Mouse (Mus musculus): ENCODE measurements around the gene Masp1.

Masp1 gene

GRCm38 (mm10) chr16:23463671-23464347 is 56.8 kb downstream of the Masp1 start:
- no peak for DNase-seq (ENCODE audit: low read depth, low spot score)

GRCm38 (mm10) chr16:23458906-23459588 is 61.6 kb downstream of the Masp1 start:
- no peak for DNase-seq (ENCODE audit: low read depth, low spot score)

GRCm38 (mm10) chr16:23457338-23457737 is 63.3 kb downstream of the Masp1 start:
- no peak for DNase-seq (ENCODE audit: low read depth, low spot score)

GRCm38 (mm10) chr16:23456534-23456933 is 64.1 kb downstream of the Masp1 start:
- DNase-seq (ENCODE audit: low read depth, low spot score) = no peak

GRCm38 (mm10) chr16:23454376-23454775 is 66.2 kb downstream of the Masp1 start:
- no peak for DNase-seq (ENCODE audit: low read depth, low spot score)

GRCm38 (mm10) chr16:23452476-23452875 is 68.1 kb downstream of the Masp1 start:
- peak; percentile 38 for DNase-seq (ENCODE audit: low read depth, low spot score)

- DNase-seq (ENCODE audit: low read depth, low spot score) = no peak
Measured at GRCm38 (mm10) chr16:23450816-23451215, 69.8 kb downstream of the Masp1 start.

- DNase-seq (ENCODE audit: low read depth, low spot score) = no peak
Measured at GRCm38 (mm10) chr16:23449946-23450345, 70.7 kb downstream of the Masp1 start.

GRCm38 (mm10) chr16:23444231-23444630 is 76.4 kb downstream of the Masp1 start:
- DNase-seq (ENCODE audit: low read depth, low spot score) = no peak

GRCm38 (mm10) chr16:23437404-23438166 is 83.0 kb downstream of the Masp1 start:
- no peak for DNase-seq (ENCODE audit: low read depth, low spot score)

GRCm38 (mm10) chr16:23429991-23430390 is 90.6 kb downstream of the Masp1 start:
- no peak for DNase-seq (ENCODE audit: low read depth, low spot score)

- no peak for DNase-seq (ENCODE audit: low read depth, low spot score)
Measured at GRCm38 (mm10) chr16:23428647-23429319, 91.8 kb downstream of the Masp1 start, which contains the start of gene Rtp1. Rtp1 (plus strand) TSS chr16:23429133.

GRCm38 (mm10) chr16:23427701-23428100 is 92.9 kb downstream of the Masp1 start:
- DNase-seq (ENCODE audit: low read depth, low spot score) = no peak

- DNase-seq (ENCODE audit: low read depth, low spot score) = no peak
Measured at GRCm38 (mm10) chr16:23423825-23424224, 96.8 kb downstream of the Masp1 start.

- no peak for DNase-seq (ENCODE audit: low read depth, low spot score)
Measured at GRCm38 (mm10) chr16:23419565-23420085, 101.0 kb downstream of the Masp1 start.

- DNase-seq (ENCODE audit: low read depth, low spot score) = no peak
Measured at GRCm38 (mm10) chr16:23417456-23418240, 103.0 kb downstream of the Masp1 start.

- no peak for DNase-seq (ENCODE audit: low read depth, low spot score)
Measured at GRCm38 (mm10) chr16:23416657-23417293, 103.8 kb downstream of the Masp1 start.

GRCm38 (mm10) chr16:23416261-23416656 is 104.4 kb downstream of the Masp1 start:
- DNase-seq (ENCODE audit: low read depth, low spot score) = no peak

GRCm38 (mm10) chr16:23412930-23413329 is 107.7 kb downstream of the Masp1 start:
- DNase-seq (ENCODE audit: low read depth, low spot score) = no peak

- DNase-seq (ENCODE audit: low read depth, low spot score) = peak; percentile 52
Measured at GRCm38 (mm10) chr16:23403008-23403755, 117.4 kb downstream of the Masp1 start.

All from retina, postnatal 7 days (tissue).